Mouse (Mus musculus): ENCODE data around the gene Phf7.

The Phf7 gene
- long read RNA-seq, experiment 1, partial matches to known transcripts, result 1 of 5 reads
- long read RNA-seq, experiment 1, other reads (novel, unspliced or antisense), result 3 of 5 reads
- long read RNA-seq, experiment 2, partial matches to known transcripts, result 1 of 1 reads
- long read RNA-seq, experiment 2, other reads (novel, unspliced or antisense), result 0 of 1 reads

DNA sequence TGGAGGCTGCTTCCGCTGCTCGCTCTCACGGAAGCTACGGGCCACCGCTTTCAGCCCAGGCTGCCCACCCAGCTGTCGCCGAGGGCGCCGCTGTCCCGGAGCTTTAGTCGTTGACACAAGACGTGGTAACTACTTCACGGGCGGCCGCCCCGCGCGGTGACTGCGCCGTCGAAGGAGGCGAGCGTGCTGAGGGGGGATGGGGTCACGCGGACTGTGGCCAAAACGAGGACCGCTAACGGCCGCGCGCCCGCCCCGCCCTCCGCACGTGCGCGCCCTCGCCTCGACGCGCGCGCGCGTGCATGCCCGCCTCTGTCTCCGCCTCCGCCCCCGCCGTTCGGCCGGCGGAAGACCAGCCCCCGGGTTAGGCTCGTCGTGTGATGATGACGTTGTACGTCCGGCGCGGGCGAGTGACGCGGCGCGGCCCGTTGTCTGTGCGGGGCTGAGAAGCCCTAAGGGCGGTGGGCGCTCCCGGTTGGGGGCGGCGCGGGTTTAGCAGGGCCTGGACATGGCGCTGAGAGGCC lies at the start of gene Phf7, which contains the start of gene Bap1:
Gene Phf7 (minus strand): TSS at position 234 of the 521 bp plus-strand sequence.
Gene Bap1 (plus strand): TSS at position 367 of the 521 bp plus-strand sequence.
- intact Hi-C loops (cut with DNase I), result no loop called here

GRCm38 (mm10) chr14:31285728-31286127 lies 34.6 kb upstream of the Phf7 start:
- intact Hi-C loops (cut with DNase I), result no loop called here

- intact Hi-C loops (cut with DNase I), result loop anchor here (2.0 to 5.0 kb wide), 2 partner anchors 55 to 201 kb away; no protein-coding TSS in a partner anchor
These were observed 21.0 kb upstream of the Phf7 start for GRCm38 (mm10) chr14:31272164-31272563.

GRCm38 (mm10) chr14:31271121-31271520 lies 20.0 kb upstream of the Phf7 start:
- intact Hi-C loops (cut with DNase I), result loop anchor here (5.0 kb wide), 1 partner anchor 56 kb away; no protein-coding TSS in a partner anchor

DNA sequence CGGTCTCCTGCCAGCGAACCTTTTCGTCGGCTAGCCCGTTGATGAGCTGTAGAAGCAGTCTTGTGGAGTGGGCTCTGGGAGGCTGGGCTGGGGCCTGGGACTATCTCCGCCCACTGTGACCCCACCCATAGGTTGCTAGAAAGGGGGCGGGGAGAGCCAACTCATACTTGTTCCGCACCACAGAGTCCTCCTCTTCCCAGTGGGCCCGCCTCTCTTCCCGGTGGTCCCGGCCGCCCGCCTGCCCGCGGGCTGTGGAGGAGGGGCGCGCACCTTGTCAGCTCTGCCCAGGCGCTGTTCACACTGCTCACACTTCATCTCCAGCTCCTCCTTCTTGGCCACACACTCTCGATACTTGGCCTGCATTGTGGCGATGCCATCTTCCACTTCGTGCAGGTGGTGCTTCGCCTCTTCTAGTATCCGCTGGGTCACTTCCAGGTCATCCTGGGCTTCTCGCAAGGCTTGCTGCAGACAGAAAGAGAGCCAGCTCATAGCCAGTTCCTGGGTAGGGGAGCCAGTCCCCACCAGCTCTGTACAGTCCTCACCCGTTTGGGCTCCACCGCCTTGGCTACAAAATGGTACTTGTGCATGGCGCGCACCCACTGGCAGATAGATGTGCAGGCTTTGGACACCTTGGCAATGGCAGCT lies 18.5 kb upstream of the Phf7 start:
- intact Hi-C loops (cut with DNase I), result loop anchor here (5.0 kb wide), 1 partner anchor 58 kb away; no protein-coding TSS in a partner anchor

GRCm38 (mm10) chr14:31268301-31269001 lies 17.3 kb upstream of the Phf7 start:
- intact Hi-C loops (cut with DNase I), result no loop called here

GRCm38 (mm10) chr14:31267649-31268048 lies 16.5 kb upstream of the Phf7 start:
- intact Hi-C loops (cut with DNase I), result no loop called here

DNA sequence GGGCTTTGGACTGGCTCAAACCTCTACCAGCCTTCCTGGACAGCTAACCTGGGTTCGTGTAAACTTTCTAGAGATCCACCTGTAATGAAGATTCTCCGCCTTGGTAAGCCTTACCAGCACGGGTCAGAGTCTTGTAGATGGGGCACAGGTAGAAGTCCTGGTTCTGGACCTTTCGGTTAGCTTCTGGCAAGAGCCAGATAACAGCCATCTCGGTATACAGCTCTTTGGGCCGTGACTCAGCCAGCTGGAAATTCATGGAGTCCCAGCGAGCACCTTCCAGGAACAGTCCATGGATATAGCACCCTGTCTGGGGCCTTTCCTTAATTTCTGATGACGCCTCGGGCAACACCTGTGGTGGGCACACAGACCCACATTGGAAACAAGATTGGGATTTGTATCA lies 9.8 kb upstream of the Phf7 start:
- intact Hi-C loops (cut with DNase I), result no loop called here

DNA sequence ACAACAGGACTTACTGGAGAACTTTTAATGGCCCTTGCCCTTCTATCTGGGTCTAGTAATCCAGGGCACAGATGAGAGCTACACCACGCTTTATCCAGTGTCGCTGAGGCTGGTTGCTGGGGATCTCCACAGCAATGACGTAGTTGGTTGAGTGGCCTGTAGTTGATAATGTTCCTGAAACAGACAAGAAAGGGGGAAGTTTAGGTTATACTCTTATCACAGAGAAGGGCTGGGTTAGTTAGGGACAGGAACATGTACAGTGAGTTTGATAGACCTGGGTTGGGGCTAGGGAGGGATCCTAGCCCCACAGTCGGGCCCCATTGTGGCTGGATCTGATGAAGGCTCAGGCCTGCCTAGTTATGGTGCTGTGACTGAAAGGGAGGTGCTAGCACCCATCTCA lies 9.3 kb upstream of the Phf7 start:
- intact Hi-C loops (cut with DNase I), result no loop called here

- intact Hi-C loops (cut with DNase I), result no loop called here
These were observed 7.4 kb upstream of the Phf7 start for GRCm38 (mm10) chr14:31258476-31259050.

- intact Hi-C loops (cut with DNase I), result no loop called here
These were observed 974 bp upstream of the Phf7 start for GRCm38 (mm10) chr14:31252091-31252490.

- intact Hi-C loops (cut with DNase I), result no loop called here
These were observed 509 bp upstream of the Phf7 start for GRCm38 (mm10) chr14:31251626-31252025.

- intact Hi-C loops (cut with DNase I), result no loop called here
These were observed 664 bp downstream of the Phf7 start for GRCm38 (mm10) chr14:31250222-31251083.

DNA sequence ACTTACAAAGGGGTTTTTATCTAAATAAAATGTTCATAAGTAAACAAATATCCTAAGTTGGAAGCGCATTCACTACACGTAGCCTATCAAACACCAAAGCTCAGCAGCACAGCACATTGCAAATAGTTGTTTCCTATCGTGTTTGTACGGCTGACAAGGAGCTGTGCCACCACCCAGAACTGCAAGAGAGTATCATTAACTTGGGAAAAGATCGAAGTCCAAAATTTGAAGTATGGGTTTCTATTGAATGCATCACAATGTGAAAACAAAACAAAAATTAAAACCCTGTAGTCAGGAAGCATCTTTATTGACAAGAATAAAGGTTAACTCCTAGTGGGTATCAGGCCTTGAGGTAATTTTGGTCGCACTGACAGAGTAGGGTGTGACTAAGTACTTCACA lies 2.7 kb downstream of the Phf7 start:
- intact Hi-C loops (cut with DNase I), result loop anchor here (5.0 kb wide), 1 partner anchor 36 kb away; no protein-coding TSS in a partner anchor

GRCm38 (mm10) chr14:31245946-31246345 lies 5.2 kb downstream of the Phf7 start:
- intact Hi-C loops (cut with DNase I), result loop anchor here (5.0 kb wide), 1 partner anchor 34 kb away; no protein-coding TSS in a partner anchor

- intact Hi-C loops (cut with DNase I), result loop anchor here (5.0 kb wide), 1 partner anchor 32 kb away; no protein-coding TSS in a partner anchor
These were observed 6.3 kb downstream of the Phf7 start for GRCm38 (mm10) chr14:31244777-31245176.

- intact Hi-C loops (cut with DNase I), result no loop called here
These were observed 10.6 kb downstream of the Phf7 start for GRCm38 (mm10) chr14:31240528-31240927.

DNA sequence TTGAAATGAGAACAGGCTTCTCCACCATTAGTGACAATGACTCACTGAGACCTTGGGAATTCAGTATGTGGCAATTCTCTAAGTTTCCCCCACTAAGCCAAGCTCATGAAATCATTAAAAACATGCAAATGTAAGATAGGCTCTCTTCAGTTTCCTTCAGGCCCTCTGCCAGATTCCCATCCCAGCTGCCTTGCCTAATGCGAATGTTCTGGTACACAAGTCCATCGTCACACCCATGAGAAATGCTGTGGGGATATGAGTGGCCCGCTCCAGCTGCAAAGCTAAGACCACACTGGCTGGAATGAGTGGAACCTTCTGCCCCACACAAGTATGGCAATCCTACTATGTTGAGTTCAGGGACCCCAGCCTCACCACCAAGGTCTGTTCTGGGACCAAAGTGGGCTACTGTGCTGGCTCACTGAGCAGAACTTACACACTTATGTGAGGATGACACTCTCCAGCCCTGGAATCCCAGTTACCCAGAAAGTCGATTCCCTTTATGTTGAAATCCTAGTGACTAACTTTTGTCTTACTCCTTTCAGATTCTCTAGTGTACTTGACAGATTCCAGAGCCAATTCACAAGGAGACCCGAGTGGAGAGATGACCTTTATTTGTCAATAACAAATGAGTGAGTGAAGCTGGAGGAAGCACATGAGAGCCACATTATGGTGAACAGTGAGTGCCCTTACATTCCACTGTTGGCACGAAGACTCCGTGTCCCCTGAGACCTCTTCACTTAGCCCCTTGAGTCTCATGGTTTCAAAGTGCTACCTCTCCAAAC lies 13.8 kb downstream of the Phf7 start:
- intact Hi-C loops (cut with DNase I), result no loop called here

- intact Hi-C loops (cut with DNase I), result loop anchor here (2.0 kb wide), 1 partner anchor 19 kb away; no protein-coding TSS in a partner anchor
These were observed 17.0 kb downstream of the Phf7 start for GRCm38 (mm10) chr14:31233996-31234591.
